Mouse (Mus musculus) neutrophil, adult 5-6 weeks (primary cell): ENCODE measurements around the gene Camk2d. TPM values are rescaled to one million over a fixed set of nuclear protein-coding genes. Genes with fewer than 3 reads are reported as not detected.

Experiments used
- ATAC-seq: fragments of 151-379, 151-347 bp; 2 replicates; pipeline ENCODE4 v1.8.0; 2017; ENCODE audit warnings: mild to moderate bottlenecking, moderate TSS enrichment; ENCODE audit not compliant: insufficient number of reproducible peaks, poor library complexity, low FRiP score, severe bottlenecking; ENCODE audit errors: extremely low read depth
- total RNA-seq: library from RNA; stranded (forward); fragments of 200-1000 nt; gene quantifications from 2 replicates; pipeline ENCODE4 v1.2.3, GENCODE M21; 2017

The Camk2d gene
- total RNA-seq, result 132 and 166 TPM in 2 replicates

- peak; percentile 91 for ATAC-seq
Observed at GRCm38 (mm10) chr3:126596086-126596485, at the start of gene Camk2d. Camk2d (plus strand) TSS chr3:126596302.

- no peak for ATAC-seq
Observed at GRCm38 (mm10) chr3:126547941-126548340, 48.2 kb upstream of the Camk2d start.

- ATAC-seq, result no peak
Observed at GRCm38 (mm10) chr3:126563646-126564045, 32.5 kb upstream of the Camk2d start.

- ATAC-seq, result no peak
Observed at GRCm38 (mm10) chr3:126570628-126571027, 25.5 kb upstream of the Camk2d start.

- ATAC-seq, result no peak
Observed at GRCm38 (mm10) chr3:126572915-126573314, 23.2 kb upstream of the Camk2d start.

GRCm38 (mm10) chr3:126575927-126576326 is 20.2 kb upstream of the Camk2d start:
- no peak for ATAC-seq

GRCm38 (mm10) chr3:126586134-126586533 is 10.0 kb upstream of the Camk2d start:
- no peak for ATAC-seq

GRCm38 (mm10) chr3:126587477-126587876 is 8.6 kb upstream of the Camk2d start:
- ATAC-seq, result no peak

GRCm38 (mm10) chr3:126589556-126589955 is 6.5 kb upstream of the Camk2d start:
- no peak for ATAC-seq

GRCm38 (mm10) chr3:126595456-126595855 is 646 bp upstream of the Camk2d start:
- ATAC-seq, result no peak

GRCm38 (mm10) chr3:126596491-126597160 is 524 bp downstream of the Camk2d start:
- peak; percentile 57 for ATAC-seq

- ATAC-seq, result no peak
Observed at GRCm38 (mm10) chr3:126597161-126597595, 1.1 kb downstream of the Camk2d start.

- no peak for ATAC-seq
Observed at GRCm38 (mm10) chr3:126597596-126598328, 1.7 kb downstream of the Camk2d start.

GRCm38 (mm10) chr3:126598329-126598676 is 2.2 kb downstream of the Camk2d start:
- no peak for ATAC-seq

- no peak for ATAC-seq
Observed at GRCm38 (mm10) chr3:126598881-126599280, 2.8 kb downstream of the Camk2d start.

GRCm38 (mm10) chr3:126599335-126599734 is 3.2 kb downstream of the Camk2d start:
- ATAC-seq, result no peak

GRCm38 (mm10) chr3:126599936-126600335 is 3.8 kb downstream of the Camk2d start:
- no peak for ATAC-seq

- no peak for ATAC-seq
Observed at GRCm38 (mm10) chr3:126602772-126603171, 6.7 kb downstream of the Camk2d start.

GRCm38 (mm10) chr3:126604656-126605434 is 8.7 kb downstream of the Camk2d start:
- ATAC-seq, result no peak

GRCm38 (mm10) chr3:126609310-126609709 is 13.2 kb downstream of the Camk2d start:
- no peak for ATAC-seq
